Mouse (Mus musculus) right cerebral cortex, postnatal 25 days (tissue): ENCODE results near the gene Trim25.
A peak's percentile ranks its signal among the peaks of the same experiment; 100 is the strongest.

ENCODE experiments used
- DNase-seq: peaks from one replicate; pipeline ENCODE4 v3.0.0; 2022

The Trim25 gene

DNA sequence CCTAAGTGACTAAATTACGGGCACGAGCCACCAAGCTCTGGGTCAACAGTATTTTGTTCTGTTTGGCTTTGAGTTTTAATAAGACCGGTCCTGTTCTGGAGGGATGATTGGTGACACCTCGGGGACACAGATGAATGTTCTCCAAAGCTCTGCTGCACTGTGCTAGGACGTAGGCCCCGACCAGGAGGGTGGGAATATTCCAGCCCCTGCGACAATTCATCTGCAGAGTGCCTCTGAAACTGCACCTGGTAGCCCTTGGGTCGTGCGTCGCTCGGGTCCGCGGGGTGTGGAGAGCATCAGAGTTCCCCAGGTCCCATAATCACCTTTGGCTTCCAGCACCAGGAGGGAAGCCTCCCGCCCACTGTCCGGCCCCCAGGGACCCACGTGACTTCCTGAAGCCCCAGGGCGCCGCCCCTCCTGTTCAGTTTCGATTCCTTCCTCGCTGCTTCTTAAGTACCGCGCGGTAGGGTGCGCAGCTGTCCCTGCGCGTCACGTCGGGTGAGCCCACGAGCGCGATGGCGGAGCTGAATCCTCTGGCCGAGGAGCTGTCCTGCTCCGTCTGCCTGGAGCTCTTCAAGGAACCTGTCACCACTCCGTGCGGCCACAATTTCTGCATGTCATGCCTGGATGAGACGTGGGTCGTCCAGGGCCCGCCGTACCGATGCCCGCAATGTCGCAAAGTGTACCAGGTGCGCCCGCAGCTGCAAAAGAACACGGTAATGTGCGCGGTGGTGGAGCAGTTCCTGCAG, at the start of gene Trim25:
Gene Trim25, plus strand, starts transcription at position 403 of the 749 bp plus-strand sequence.
- peak; percentile 31 for DNase-seq

DNA sequence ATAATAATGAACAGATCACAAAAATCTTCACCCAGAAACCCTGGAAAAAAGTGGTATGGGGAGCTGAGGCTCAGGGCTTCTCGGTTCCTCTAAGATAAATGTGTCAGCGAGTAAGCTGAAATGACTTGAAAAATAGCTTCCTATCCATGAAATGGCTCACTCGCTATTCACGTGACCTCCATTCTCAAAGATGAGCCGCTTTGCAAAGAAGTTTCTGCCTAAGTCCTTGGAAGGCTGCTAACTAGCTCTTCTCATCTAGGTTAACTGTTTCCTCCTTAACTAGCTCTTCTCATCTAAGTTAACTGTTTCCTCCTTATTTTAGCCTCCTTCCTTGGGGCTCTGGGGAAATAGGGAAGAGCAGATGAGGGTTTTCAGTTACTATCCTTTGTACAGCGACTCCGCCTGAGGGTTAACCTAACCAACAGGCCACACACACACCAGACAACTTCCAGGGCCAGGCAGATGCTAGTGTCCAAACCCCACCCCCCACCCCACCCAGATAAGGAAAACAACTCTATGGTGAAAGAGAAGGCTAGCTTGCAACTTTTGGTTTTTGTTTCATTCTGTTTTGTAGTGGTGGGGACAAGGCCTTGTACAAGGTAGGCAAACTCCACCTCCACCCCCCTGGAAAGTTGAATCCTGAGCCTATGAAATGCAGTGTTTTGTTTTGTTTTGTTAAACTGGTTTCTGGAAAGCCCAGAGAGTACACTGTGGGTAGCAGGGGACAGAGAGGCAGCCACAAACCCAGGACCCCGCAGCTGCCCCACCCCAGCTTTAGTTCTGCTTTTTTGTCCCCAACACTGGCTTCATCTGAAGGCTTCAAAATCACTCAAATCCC, 49.2 kb upstream of the Trim25 start:
- DNase-seq: no peak

DNA sequence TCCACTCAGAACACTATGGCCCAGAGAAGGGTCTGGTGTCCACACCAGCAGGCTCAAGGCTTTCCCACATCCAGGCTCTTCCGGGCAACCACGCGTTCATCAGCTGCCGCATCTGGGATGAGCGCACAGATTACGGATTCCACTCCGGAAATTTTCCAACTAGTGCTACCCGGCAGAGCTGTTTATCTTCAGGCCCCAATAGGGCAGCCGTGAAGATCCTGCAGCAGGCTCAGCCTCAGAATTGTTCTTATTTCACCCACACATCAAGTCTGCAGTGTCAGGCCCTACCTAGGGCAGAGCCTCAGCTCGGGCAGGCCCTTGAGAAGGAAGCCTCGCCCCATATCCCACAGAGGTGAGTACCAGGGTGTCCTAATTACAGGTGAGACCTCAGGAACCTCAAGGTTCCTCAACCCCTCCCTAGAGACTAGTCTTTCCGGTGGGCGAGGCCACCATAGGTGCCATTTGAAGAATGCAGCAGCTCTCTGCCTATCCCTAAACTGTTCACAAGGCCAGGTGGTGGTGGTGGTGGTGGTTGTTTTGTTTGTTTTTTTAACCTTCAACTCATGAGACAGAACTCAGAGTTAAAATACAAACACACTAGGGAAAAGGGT, 48.4 kb upstream of the Trim25 start:
- DNase-seq: no peak

DNA sequence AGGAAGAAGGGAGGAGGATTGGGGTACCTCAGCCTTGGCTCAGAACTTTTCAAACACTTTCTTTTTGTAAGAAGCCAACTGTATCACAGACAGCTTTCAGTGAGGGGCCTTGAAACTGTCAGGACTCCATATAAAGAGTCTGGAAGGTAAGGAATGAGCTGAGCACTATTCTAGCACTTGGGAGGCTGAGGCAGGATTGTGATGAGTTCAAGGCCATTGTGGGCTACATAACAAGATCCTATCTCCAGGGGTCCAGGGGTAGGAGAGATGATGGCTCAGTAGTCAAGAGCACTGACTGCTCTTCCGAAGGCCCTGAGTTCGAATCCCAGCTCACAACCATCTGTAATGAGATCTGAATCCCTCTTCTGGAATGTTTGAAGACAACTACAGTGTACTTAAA, 47.6 kb upstream of the Trim25 start:
- DNase-seq: no peak

DNA sequence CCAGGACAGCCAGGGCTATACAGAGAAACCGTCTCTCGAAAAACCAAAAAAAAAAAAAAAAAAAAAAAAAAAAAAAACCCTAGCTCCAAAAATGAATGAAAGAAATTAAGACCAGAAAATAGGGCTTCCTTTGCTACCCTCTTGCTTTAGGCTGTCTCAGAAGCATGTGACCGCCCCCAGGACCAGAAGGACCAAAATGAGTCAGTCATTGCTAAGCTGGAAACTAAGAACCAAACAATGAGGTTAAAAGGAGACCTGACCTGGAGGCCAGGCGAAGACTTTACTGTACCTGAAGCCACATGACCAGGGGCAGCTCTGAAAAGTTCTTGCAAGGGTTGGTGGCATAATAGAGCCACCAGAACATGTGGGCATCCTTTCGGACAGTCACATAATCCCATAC, 47.1 kb upstream of the Trim25 start:
- DNase-seq: no peak

DNA sequence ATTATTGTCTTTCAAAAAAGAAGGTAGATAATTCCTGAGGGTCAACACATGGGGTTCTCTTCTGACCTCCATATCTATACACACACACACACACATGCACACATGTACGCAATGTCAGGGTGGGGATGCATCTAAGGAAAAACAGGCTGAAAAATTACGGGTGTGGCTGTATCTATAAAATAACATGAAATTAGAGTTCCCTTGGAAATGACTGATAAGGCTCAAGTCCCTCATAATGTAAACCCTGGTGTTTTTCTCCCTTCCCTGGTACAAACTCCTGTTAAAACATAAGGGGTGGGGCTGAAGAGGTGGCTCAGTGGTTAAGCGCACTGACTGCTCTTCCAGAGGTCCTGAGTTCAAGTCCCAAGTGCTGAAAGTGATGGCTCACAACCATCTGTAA, 45.6 kb upstream of the Trim25 start:
- no peak for DNase-seq

DNA sequence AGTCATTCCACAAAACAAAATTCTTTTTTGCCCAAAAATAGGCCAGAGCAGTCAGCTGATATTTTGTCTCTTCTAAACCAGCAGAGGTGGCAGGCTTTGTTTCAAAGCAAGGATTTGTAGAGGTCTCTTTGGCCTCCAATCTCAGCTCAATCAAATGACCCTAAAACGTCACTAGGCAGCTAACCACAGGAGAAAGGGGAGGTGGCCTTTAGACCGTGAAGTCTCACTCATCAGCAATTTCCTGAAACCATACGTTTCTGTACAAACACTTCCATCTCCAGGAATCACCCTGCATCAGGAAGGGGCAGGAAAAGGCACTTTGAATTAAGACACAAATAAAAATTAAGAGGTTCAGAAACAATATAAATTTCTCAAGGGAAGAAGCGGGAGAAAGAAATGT, 44.4 kb upstream of the Trim25 start:
- no peak for DNase-seq

DNA sequence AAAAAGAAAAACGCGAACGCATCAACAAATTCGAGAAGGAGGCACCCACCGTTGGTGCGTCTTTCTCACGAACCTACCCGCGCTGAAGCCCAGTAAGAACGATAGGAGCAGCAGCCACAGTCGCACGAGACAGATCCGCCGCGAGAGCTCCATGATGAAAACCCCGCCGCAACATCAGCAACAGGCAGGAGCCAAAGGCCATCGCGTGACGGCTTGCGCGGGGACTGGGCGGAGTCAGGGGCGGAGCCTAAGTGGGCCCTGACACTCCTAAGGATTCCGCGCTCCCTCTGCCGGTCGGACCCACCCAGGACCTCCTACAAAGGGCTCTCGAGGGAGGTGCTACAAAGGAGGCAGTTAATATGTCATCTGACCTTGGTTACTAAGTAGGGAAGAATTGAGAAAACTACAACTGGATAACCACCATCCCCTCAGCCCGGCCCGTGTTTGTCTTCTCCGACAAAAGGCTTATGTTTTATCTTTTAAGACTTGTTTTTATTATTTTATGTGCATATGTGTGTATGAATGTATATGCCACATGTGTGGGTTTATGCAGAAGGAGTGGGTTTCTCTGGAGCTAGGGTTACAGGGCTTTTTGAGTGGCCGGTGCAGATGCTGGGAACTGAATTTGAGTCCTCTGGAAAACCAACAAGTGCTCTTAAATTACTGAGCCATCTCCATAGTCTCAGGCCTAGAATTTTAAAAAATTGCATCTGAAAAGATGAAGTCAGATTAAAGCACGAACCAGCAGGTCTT, 43.8 kb upstream of the Trim25 start, which contains the start of gene Scpep1:
Gene Scpep1, minus strand, starts transcription at position 249 of the 753 bp plus-strand sequence.
- peak; percentile 94 for DNase-seq

DNA sequence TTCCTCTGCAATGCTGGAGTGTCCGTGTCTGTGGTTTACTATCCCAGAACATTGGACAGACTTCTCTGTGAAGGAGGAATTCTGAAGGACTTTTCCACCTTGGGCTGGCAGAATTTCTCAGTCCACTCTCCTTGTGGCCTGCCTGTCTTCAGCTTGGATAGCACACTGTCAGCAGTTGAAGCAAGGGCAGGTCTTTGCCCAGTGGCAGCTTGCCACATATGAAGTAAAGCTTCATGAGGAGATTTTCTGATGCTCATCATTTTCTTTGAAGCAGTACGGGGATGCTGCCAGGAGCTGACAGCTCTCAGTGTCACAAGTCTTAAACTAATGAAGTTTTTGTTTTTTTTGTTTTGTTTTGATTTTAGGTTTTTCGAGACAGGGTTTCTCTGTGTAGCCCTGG, 40.3 kb upstream of the Trim25 start:
- no peak for DNase-seq

DNA sequence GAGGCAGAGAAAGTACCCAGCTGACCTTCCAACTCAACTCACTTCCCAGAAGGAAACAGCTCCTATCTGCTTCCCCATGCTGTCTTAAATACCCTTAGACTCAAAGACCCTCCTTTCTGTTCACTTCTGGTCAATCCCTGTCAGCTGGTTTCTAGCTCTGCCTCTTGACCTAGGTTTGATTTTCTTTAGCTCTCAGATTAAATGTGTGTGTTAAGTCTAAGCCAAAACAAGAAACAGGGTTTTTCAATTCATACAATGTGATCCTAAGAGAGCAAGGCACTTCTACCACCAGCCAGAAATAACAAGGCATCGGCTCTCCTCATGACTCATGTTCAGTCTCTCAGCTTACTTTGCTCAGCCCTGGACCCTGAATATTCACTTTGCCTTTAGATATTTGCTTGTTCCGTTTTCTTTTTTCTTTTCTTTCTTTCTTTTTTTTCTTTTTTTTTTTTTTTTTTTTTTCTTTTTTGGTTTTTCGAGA, 32.3 kb upstream of the Trim25 start, which contains the start of gene Elobl:
Gene Elobl, minus strand, starts transcription at position 51 of the 481 bp plus-strand sequence.
- DNase-seq: no peak

DNA sequence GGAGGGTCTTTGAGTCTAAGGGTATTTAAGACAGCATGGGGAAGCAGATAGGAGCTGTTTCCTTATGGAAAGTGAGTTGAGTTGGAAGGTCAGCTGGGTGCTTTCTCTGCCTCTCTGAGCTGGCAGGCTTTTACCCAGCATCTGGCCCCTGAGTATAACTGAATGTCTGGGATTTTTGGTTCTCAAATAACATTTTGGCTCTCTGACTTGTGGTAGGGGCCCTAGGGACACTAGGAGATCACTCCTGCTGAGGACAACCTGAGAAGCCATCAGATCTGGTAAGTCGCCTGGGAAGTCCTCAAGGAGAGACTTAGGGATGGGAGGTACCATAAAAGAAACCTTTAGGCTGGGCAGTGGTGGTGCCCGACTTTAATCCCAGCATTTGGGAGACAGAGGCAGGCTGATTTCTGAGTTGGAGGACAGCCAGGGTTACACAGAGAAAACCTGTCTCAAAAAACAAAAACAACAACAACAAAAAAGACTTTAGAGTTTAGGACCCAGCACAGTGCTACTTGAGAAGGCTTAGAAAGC, 28.9 kb upstream of the Trim25 start, which contains the start of gene Coil:
Gene Coil, plus strand, starts transcription at position 51 of the 531 bp plus-strand sequence.
- no peak for DNase-seq

DNA sequence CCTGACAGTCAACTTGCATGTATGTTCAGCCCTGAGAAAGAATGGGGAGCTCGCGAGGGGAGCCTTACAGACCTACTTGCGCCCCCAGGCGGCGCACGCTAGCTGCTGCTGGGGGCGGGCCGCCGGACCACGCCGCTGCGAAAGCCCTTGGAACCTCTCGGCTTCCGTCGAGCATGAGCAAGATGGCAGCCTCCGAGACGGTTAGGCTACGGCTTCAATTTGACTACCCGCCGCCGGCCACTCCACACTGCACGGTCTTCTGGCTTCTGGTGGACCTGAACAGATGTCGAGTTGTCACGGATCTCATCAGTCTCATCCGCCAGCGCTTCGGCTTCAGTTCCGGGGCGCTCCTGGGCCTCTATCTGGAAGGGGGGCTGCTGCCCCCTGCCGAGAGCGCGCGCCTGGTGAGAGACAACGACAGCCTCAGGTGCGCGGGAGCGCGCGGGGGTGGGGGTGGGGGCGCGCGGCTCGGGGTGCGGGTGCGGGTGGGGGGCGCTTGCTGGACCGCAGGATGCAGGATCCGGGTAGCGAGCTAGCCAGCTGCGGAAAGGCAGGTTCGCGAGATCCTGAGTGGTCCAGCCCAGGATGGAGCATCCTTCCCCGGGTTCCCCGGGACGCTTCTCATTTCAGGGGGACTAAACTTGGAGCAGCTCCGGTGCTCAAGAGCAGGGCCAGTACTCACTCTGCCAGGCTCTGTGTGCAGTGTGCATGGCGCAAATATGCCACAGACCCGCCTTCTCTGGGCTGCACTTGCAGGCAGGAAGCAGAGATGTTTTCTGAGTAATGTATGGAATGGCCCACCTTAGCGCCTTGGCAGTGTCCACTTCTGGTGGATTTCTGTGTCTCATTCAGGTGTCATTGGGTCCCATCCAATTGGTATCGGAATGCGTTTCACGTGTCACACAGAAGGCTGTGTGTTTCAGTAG, 25.1 kb upstream of the Trim25 start:
- peak; percentile 96 for DNase-seq

DNA sequence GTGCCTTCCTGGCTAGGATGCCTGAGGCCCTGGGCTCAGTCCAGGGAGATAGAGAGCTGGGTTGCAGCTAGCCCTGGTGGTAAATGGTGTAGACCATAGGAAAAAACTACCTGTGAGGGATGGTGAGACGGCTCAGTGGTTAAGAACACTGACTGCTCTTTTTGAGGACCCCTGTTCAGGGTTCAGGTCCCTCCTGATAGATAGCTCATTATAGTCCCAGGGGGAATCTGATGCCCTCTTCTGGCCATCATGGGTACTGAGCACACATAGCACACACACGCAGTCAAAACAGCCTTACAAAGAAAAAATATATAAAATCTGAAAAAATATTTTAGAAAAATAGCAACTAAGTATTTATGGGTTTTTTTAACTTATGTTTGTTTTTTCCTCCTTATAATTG, 22.9 kb upstream of the Trim25 start:
- no peak for DNase-seq

DNA sequence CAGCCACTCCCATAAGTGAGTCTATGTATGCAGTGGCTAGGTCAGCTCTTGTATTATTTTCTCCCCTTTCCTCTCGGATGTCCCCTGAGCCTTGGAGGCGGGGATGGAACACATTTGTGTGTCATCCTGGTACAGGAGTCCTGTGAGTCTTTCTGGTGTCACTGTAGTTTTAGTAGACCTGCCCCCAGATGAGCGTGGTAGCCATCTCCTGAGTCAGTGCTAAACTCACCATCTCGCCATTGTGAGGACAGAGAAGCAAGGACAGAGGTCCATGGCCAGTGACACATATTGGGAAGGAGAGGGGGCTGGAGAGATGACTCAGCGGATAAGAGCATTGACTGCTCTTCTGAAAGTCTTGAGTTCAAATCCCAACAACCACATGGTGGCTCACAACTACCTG, 22.0 kb upstream of the Trim25 start:
- DNase-seq: no peak

DNA sequence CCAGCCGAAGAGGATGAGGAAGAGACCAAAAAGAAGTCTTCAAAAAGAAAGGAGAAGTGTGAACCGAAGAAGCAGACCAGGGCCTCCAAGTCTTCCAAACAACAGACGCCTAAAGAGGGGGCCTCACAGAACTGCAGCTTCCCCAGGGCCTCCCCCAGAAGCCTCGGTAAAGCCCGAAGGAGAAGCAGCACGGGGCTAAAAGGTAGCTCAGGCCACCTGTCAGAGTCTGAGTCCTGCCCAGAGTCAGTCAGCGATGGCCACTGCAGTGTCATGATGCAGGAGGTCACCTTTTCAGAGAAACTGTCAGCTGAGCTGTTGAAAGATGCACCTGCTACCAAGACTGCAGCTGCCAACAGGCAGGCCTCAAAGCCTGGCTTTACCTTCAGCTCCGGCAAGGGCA, 17.8 kb upstream of the Trim25 start:
- DNase-seq: no peak

DNA sequence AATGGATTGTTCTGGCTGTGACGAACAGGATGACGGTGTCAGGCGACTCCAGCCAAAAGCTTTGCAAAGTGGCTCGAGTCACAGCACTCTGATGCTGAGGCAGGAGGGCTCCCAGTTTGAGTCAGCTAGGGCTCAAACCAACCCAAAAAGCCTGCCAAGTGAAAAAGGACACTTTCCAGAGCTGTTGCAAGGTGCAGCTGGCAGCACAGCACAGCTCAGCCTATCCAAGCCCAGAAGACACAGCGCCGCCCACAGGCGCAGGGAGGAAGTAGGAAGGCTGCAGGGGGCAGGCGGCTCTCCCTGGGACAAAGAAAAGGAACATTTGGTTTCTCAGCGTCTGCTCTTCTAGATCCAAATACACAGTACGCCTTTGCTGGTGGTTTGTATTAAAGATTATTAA, 12.6 kb upstream of the Trim25 start:
- DNase-seq: no peak

DNA sequence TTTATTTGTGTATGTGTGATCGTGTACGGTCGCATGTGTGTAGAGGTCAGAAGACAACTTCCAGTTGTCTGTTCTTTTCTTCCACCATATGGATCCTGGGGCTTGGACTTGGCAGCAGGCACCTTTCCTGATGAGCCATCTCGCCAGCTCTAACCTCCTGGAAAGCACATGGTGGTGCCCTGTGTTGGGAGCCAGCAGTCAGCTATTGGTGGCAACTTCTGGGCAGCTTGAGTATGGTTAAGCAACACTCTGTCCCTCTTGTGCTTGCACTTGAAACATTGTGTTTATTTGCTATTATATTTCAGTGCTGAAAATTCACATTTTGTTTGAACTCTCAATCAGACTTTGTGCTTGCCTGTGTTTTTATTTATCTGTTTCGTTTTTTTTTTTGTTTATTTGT, 10.2 kb upstream of the Trim25 start:
- DNase-seq: no peak

DNA sequence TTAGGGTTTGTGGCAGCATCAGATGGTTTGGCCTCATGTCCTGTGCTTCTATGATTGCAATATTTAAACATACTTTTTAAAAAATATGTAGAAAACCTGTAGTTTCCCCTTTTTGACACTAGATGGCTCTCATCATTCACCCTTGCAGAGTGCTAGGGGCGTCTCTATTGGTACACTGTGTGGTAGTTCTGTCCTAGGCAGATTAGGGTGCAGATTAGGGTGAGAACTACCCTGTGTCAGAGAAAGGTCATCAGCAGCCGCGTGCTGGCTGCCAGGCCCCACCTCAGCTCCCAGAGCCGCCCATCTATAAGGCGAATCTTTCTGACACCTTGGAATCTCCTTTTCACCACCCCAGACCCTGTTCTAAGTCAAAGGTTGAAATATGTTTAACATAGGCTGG, 9.6 kb upstream of the Trim25 start:
- no peak for DNase-seq

DNA sequence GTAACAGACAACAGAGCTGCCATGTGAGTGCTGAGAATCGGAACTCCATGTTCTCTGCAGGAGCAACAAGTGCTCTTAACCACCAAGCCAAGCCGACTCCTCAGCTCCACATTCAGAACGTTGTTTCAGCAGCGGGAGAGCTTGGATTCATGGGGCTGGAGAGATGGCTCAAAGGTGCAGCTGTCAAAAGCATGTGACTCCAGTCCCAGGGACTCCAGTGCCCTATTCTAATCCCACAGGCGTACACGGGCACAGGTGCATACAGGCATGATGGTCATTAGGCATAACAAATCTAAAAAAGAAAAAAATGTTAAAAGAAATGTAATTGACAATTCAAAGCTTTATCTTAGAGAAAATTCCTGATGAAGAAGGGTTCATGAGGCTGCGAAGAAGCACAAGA, 6.0 kb upstream of the Trim25 start:
- no peak for DNase-seq

DNA sequence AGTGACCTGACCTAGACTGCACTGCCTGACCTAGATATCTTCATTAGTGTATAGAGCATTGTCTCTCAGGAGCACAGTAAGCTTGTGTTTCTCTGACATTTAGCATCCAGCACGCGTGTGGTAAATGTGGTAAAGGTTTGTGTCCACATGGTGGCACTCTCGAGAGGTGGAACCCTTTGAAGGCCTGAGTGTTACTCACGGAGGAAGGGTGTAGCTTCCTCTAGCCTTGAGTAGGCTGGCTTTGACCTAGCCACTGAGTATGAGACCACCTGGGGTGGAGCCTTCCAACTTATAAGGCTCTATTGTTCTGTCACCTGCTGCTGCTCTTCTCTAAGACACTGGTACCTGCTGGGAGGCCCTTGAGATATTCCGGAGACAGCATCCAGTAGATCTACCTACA, 5.6 kb upstream of the Trim25 start:
- DNase-seq: peak; percentile 24

DNA sequence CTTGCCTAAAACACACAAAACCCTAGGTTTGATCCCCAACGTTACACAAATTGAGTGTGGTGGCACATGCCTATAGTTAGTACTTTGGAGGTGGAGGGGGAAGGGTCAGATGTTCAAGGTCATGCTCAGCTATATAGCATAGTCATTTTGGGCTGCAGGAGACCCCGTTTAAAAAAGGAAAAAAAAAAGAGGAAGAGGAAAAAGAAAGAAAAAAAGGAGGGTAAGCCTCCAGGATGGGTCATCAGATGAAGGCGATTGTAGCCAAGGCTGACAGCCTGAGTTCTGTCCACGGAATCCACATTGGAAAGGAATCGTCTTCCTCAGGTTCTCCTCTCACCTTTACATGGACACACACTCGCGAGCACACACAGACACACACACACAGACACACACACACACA, 4.7 kb upstream of the Trim25 start:
- no peak for DNase-seq
